Mouse (Mus musculus): Measurements from ENCODE around the gene Nr1i2. TPM values are rescaled to one million over a fixed set of nuclear protein-coding genes. Genes with fewer than 3 reads are reported as not detected.
"Not testable (repeated sequence)": the region's sequence is repeated elsewhere in the genome, so short reads cannot be mapped to it uniquely, and the experiment has no call there.

The Nr1i2 gene
- not detected for total RNA-seq (2021)
- long read RNA-seq, experiment 1 = 0 reads
- long read RNA-seq, experiment 2 = 0 reads

GRCm38 (mm10) chr16:38294685-38295348, at the start of gene Nr1i2:
Gene Nr1i2 (minus strand): TSS chr16:38294824.
- DNase-seq = no peak

DNA sequence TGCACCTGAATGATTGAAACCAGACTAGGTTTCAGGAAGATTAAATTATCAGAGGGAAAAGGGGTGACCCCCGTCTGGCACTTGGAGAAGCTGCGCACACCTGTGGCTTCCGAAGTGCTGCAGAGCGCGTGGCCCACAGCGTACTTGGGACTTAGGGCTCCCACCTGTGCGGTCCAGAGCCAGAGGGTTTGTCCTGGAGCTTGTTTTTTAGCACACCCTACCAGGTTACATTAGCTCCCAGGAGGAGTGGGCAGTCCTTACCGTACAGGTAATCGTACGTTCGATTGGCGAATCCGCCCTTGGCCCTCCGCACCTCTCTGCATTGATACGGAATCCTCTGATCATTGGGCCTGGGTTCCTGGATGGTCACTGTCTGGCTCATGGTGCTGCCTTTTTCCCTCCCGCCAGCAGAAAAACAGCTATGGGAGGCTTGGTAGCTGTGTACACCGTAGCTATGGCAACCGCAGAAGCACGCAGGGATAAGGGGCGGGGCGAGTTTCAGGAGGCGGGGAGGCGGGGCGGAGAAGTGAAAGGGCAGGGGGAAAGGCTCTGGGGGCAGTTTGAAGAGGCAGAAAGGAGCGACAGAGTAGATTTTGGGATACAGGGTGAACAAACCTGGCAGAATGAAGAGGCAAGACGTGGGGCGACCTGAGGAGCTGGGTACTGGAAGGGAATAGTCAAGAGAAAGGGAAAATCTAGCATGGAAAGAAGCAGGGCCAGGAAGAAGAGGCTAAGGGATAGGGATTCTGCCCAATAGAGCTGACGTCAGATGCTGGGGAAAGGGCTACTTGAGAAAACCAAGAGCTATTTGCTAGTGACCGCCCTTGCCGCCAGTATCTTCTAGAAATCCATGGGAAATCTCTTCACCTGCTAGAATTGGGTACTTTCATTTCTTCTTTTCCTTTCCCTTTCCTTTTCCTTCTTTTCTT, 47.0 kb upstream of the Nr1i2 start, which contains the start of gene Maats1:
TSS of gene Maats1 (minus strand) at position 748 of the 929 bp plus-strand sequence.
- DNase-seq = peak; percentile 73

- not testable (repeated sequence) for DNase-seq
Observed at GRCm38 (mm10) chr16:38338077-38338476, 43.5 kb upstream of the Nr1i2 start.

DNA sequence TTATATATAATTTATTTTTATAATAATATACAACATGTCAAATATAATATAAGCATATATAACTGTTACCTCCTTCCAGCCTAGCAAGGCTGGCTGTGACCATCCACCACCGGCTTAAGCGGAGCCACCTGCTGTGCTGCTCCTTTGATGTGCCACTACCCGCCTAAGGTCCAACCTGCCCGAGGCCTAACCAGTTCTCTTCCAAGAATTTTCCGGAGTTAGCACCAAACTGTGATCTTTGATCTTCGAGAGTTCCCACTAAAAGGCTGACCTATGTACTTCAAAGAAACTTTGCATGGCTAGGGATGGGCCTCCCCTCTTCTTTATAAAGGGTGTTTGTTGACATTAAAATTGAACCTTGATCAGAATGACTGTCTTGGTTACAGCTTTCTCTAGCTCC, 39.8 kb upstream of the Nr1i2 start:
- no peak for DNase-seq

- DNase-seq = no peak
Observed at GRCm38 (mm10) chr16:38329340-38329739, 34.7 kb upstream of the Nr1i2 start.

GRCm38 (mm10) chr16:38326778-38327397, 32.3 kb upstream of the Nr1i2 start:
- DNase-seq = no peak

- no peak for DNase-seq
Observed at GRCm38 (mm10) chr16:38324311-38324710, 29.7 kb upstream of the Nr1i2 start.

DNA sequence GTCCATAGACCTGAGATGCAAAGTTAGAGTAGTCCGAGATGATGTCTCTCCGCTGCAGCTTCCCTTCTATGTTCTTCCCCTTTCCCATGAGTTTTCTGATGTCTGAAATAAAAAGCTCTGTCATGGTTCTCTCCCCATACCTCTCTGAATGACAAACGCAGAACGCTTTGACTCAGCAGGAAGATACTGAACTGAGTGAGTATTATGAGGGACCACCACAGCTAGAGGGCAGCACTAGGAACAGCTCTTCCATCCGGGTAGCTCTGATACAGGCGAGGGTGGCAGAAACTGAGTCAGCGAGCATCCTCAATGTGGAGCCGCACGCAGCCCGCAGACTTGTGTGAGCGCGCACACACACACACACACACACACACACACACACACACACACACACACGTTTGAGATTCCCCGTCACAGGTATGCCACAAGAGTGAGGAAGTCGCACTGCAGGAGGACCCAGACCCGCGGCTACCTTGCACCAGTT, 26.9 kb upstream of the Nr1i2 start:
- peak; percentile 26 for DNase-seq

- no peak for DNase-seq
Observed at GRCm38 (mm10) chr16:38319087-38319486, 24.5 kb upstream of the Nr1i2 start.

DNA sequence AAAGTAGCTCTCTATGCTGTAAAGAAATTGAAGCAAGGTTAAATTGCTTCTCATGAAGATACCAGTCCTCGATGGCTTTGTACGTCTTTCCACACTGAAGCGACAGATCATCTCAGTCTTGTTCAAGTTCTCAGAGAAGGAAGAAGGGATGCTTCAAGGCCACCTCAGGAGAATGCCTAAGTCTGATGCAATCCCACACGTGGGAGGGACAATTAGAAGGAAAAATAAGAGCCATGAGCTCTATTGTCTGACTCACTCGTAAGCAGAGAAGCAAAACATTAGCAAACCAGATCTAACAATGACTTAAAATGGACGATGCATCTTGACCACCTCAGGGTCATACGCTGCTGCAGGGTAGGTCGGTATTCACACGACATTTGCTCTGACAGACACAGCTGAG, 23.9 kb upstream of the Nr1i2 start:
- DNase-seq = no peak

DNA sequence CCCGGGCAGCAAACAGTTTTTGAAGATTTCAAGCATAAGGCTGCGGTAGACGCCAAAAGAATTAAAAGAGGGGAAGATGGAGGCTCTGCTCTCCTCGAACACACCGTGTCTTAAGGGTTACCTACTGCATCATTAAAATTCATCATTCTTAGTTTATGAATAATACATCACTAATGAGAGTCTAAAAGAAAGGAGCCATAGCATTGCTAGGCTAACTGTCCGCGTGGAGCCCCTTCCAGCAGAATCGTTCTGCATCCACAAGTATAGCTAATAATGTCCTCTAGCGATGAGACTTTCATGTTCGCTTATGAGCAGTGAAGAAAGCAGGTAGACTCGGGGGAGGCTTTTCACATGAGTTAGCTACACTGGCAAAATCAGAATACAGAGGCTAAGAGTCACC, 13.6 kb upstream of the Nr1i2 start:
- no peak for DNase-seq

- no peak for DNase-seq
Observed at GRCm38 (mm10) chr16:38307651-38308050, 13.0 kb upstream of the Nr1i2 start.

DNA sequence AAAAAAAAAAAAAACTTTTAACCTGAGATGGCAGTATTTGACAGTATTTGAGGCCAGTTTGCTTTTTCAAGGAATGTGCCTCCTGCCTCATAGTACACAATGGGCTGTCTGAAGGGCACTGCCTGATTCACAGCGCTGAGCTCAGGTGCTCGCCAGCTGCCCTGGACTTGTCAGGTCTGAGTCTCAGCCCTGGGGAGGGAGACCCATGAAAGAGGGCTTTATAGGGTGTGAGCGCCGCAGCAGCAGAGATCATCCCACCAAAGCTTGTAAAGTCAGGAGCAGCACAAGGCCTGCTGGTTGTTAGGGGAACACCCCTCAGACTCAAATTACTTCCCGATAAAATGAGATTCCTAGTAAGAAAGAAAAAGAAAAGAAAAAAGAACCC, 12.6 kb upstream of the Nr1i2 start:
- DNase-seq = no peak

GRCm38 (mm10) chr16:38306571-38307220, 12.1 kb upstream of the Nr1i2 start:
- peak; percentile 29 for DNase-seq

- DNase-seq = peak; percentile 45
Observed at GRCm38 (mm10) chr16:38304460-38305194, 10.0 kb upstream of the Nr1i2 start.

GRCm38 (mm10) chr16:38302367-38302766, 7.7 kb upstream of the Nr1i2 start:
- DNase-seq = no peak

DNA sequence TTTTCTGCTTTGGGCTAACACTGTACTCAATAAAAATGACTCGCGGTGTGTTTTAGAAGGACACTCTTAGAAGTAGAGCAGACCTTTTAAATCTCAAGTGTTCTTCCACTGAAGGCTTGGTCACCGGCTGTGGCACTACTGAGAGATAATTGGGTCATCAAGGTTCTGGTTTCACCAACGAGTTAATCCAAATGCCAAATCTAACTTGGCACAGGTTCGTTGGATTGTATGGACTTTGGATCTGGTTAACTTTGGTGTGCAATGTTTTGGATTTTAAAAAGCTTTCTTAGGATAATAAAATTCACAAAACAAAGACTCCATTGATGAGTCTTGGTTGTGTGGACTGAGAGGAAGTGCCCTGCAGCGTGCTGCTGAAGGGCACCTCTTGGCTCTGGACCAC, 3.8 kb upstream of the Nr1i2 start:
- no peak for DNase-seq

GRCm38 (mm10) chr16:38295349-38295930, 816 bp upstream of the Nr1i2 start:
- no peak for DNase-seq

GRCm38 (mm10) chr16:38290151-38290550, 4.5 kb downstream of the Nr1i2 start:
- no peak for DNase-seq

- no peak for DNase-seq
Observed at GRCm38 (mm10) chr16:38288851-38289250, 5.8 kb downstream of the Nr1i2 start.

DNA sequence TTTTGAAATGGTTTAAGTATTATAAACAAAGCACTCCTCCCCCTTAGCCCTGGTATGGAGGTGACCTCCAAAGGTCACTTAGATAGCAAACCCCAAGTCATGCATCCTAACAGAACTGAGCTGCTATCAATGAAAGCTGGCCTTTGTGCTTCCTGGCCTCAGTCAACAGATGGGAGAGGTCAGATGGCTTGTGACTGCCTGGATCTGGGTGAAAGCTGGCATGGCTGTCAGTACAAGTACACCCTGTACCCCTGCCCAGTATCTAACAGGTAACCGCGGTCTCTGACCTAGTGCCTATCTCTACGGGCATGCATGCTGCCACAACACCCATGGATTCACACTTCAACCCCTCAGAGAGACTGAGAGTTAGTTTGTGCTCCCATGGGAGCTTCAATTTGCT, 6.9 kb downstream of the Nr1i2 start:
- no peak for DNase-seq
